Mouse (Mus musculus) midbrain, embryonic 13.5 days (tissue): ENCODE measurements around the gene Asic4. TPM values are rescaled to one million over a fixed set of nuclear protein-coding genes. Genes with fewer than 3 reads are reported as not detected.

Experiments
- polyA plus RNA-seq: library from polyadenylated mRNA; unstranded; fragments of >200 nt; fragmentation: Nextera tagmentation; extraction: Ambion mirVana; gene quantifications from 2 replicates; pipeline ENCODE4 v1.2.1, GENCODE M21; 2015

The Asic4 gene
- polyA plus RNA-seq, 1 experiment from 2014 or later, result 81.6 TPM

Other genes with a start within 250 kb of the Asic4 start
- 24.3 and 24.9 TPM in 2 replicates for gene Glb1l, start 239.6 kb upstream of the Asic4 start, polyA plus RNA-seq
- 137 and 152 TPM in 2 replicates for gene Stk16, start 239.6 kb upstream of the Asic4 start, polyA plus RNA-seq
- 3.9 and 5.3 TPM in 2 replicates for gene Tuba4a, start 230.6 kb upstream of the Asic4 start, polyA plus RNA-seq
- gene A630095N17Rik, start 218.3 kb upstream of the Asic4 start, polyA plus RNA-seq, result not detected in 2 replicates
- gene Dnajb2, start 214.0 kb upstream of the Asic4 start, polyA plus RNA-seq, result 47.6 and 56.7 TPM in 2 replicates
- 11.1 and 14.0 TPM in 2 replicates for gene Ptprn, start 185.9 kb upstream of the Asic4 start, polyA plus RNA-seq
- gene Resp18, start 172.0 kb upstream of the Asic4 start, polyA plus RNA-seq, result 97.4 and 99.9 TPM in 2 replicates
- gene Dnpep, start 132.4 kb upstream of the Asic4 start, polyA plus RNA-seq, result 155 and 161 TPM in 2 replicates
- gene Des, start 90.1 kb upstream of the Asic4 start, polyA plus RNA-seq, result 0.84 and 1.1 TPM in 2 replicates
- 11.2 and 12.8 TPM in 2 replicates for gene Speg, start 75.1 kb upstream of the Asic4 start, polyA plus RNA-seq
- gene Gmppa, start 14.5 kb upstream of the Asic4 start, polyA plus RNA-seq, result 78.4 and 88.8 TPM in 2 replicates
- gene Chpf, start 28.9 kb downstream of the Asic4 start, polyA plus RNA-seq, result 25.1 and 28.7 TPM in 2 replicates
- gene Tmem198, start 29.1 kb downstream of the Asic4 start, polyA plus RNA-seq, result 46.1 and 47.3 TPM in 2 replicates
- 18.6 and 25.7 TPM in 2 replicates for gene Obsl1, start 56.0 kb downstream of the Asic4 start, polyA plus RNA-seq
- 8.5 and 12.5 TPM in 2 replicates for gene Inha, start 56.6 kb downstream of the Asic4 start, polyA plus RNA-seq
- gene Stk11ip, start 71.1 kb downstream of the Asic4 start, polyA plus RNA-seq, result 20.0 and 23.6 TPM in 2 replicates
- gene Slc4a3, start 95.8 kb downstream of the Asic4 start, polyA plus RNA-seq, result 35.5 and 42.9 TPM in 2 replicates